Mouse (Mus musculus): Measurements from ENCODE around the gene Pttg1. TPM values are rescaled to one million over a fixed set of nuclear protein-coding genes. Genes with fewer than 3 reads are reported as not detected.

Pttg1 gene
- total RNA-seq, 2 experiments from 2014 or later = 64.1 to 70.3 TPM

DNA sequence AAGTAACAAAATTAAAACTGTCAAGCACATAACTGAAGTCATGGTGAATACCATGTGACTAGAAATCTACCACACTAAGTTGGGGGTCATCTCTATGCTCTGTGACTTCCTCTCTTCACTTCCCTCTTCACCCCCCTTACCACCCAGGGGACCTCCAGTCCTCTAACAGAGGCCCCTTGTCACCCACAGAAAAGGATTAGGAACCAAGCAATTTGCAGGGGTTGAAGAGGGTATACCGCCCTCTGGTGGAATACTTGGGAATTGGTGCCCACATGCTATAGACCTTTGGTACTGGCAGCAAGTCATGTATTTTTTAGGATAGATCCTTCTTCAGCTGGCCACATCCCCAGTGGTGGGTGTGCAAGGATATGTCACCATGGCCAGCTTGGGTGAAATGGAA, 14.6 kb downstream of the Pttg1 start:
- DNase-seq = peak; percentile 59 to 79
- intact Hi-C loops (cut with DNase I) = no loop called here

GRCm38 (mm10) chr11:43410291-43410690, 15.8 kb downstream of the Pttg1 start:
- no peak for DNase-seq
- intact Hi-C loops (cut with DNase I) = no loop called here

- intact Hi-C loops (cut with DNase I) = no loop called here
- DNase-seq = no peak
Measured at GRCm38 (mm10) chr11:43408888-43409287, 17.2 kb downstream of the Pttg1 start.

- intact Hi-C loops (cut with DNase I) = no loop called here
- DNase-seq = no peak
Measured at GRCm38 (mm10) chr11:43404150-43404807, 21.8 kb downstream of the Pttg1 start.

DNA sequence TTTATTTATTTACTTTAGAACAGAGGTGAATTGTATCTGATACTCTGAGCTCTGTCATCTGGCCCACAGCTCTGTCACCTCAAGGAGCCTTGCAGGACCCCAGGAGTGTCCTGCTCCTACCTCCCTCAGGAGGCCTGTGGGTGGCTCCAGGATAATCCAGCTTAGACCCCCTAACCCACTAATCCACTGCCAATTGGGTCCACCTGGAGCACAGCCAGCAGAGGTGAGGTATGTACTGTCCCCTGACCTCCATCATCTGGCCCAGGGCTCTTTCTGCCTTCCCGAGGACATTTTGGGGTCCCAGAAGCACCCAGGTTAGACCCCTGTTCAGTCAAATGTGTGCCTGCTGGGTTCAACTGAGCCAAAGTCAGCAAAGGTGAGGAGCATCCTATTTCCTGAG, 25.9 kb downstream of the Pttg1 start:
- no peak for DNase-seq
- intact Hi-C loops (cut with DNase I) = no loop called here

DNA sequence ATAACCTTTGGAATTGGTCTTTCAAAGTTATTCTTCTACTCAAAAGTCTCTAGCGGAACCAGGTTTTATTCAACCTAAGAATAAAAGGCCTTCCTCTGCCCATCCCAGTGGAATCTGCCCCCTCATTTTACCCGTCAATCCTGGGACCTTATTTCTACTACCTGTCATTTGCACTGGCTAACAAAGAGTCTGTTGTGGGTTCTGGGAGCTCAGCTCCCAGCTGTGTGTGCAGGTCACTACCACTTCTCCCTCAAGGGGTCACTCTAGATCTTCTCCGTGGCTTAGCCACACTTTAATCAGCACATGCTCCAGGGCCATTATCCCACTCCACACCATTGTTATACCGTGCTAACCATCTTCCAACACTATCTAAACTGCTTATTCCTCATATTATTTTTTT, 26.8 kb downstream of the Pttg1 start:
- intact Hi-C loops (cut with DNase I) = no loop called here
- DNase-seq = peak in 1 of 2 experiments; percentile 14

- DNase-seq = no peak
- intact Hi-C loops (cut with DNase I) = no loop called here
Measured at GRCm38 (mm10) chr11:43396672-43397071, 29.4 kb downstream of the Pttg1 start.

DNA sequence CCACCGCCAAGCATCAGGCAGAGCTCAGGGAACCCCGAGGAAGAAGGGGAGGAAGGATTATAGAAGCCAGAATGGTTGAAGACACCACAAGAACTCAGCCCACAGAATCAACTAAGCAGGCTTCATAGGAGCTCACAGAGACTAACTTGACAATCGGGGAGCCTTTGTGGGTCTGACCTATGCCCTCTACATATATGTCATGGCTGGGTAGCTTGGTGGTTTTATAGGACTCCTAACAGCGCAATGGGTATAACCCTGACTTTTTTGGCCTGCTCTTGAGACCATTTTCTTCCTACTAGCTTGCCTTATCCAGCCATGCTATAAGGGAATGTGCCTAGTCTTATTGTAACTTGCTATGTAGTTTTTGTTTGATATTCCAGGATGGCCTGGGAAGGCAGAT, 29.8 kb downstream of the Pttg1 start:
- no peak for DNase-seq
- intact Hi-C loops (cut with DNase I) = no loop called here

DNA sequence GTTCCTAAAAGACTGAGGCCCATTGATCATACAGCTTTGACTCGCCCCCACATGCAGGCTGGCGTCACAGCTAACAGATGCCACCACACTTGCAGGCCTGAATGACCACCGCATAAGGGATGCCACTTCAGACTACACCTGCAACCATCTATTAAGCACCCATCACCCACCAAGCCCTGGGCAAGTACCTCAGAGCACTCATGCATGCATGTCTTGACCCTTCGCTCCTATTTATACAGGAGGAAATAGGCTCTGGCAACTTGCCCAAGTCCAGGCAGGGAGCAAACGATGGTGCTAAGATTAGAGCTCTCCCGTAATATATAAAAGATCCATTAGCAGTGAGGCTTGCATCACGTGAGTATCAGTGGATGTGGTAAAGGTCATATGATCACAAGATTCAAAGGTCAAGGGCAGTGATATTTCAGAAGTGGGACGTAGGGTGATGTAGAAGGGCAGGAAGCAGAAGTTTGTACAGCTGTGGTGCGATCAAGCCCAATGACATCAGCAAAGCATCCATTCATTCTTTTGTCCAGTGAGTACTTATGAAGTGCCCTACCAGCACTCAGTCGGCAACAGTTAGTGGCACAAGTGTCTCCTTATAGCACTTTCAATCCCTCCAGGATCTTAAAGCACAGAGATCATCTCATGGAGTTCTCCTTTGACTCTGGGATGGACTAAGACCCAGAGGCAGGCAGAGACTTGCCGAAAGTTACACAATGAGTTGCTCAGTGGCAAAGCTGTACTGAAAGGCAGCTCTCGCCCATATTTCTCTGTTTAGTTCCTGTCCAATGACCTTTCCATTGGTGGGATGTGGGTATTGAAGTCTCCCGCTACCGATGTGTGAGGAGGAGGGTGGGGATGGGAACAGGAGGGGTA, 30.7 kb downstream of the Pttg1 start:
- DNase-seq = no peak

DNA sequence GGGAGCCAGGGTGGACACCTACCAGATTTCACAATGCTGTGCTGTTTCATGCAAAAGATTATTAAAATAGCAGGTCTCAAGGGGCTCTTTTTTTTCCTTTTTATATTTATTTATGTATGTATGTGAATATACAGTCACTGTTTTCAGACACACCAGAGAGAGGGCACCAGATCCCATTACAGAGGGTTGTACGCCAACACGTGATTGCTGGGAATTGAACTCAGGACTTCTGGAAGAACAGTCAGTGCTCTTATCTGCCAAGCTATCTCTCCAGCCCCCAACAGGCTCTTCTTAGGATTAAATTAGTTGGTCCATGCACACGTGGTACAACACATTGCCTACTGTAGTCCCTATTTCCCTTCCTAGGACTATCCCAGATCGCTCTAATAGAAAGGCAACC, 32.7 kb downstream of the Pttg1 start:
- intact Hi-C loops (cut with DNase I) = no loop called here
- no peak for DNase-seq

More for the DNA sequence above, 30.7 kb downstream of the Pttg1 start:
- intact Hi-C loops (cut with DNase I) = no loop called here

- DNase-seq = no peak
- intact Hi-C loops (cut with DNase I) = no loop called here
Measured at GRCm38 (mm10) chr11:43392757-43393156, 33.3 kb downstream of the Pttg1 start.

DNA sequence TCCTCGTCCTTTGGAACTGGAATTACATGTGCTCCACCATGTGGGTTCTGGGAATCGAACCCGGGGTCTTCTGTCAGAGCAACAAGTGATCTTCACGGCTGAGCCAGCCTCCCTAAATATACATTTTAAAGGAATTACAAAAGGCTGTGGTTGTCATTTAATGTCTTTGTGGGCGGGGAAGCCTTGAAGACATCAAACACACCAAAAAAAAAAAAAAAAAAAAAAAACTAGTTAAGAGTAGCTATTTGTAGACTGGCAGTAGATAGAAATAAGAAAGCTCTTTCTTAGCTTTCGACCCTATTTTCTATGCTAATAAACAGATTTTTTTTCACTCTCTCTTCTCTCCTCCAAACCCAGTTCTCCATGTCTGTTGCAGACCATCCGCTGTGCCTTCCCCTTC, 36.9 kb downstream of the Pttg1 start:
- intact Hi-C loops (cut with DNase I) = no loop called here
- no peak for DNase-seq

DNA sequence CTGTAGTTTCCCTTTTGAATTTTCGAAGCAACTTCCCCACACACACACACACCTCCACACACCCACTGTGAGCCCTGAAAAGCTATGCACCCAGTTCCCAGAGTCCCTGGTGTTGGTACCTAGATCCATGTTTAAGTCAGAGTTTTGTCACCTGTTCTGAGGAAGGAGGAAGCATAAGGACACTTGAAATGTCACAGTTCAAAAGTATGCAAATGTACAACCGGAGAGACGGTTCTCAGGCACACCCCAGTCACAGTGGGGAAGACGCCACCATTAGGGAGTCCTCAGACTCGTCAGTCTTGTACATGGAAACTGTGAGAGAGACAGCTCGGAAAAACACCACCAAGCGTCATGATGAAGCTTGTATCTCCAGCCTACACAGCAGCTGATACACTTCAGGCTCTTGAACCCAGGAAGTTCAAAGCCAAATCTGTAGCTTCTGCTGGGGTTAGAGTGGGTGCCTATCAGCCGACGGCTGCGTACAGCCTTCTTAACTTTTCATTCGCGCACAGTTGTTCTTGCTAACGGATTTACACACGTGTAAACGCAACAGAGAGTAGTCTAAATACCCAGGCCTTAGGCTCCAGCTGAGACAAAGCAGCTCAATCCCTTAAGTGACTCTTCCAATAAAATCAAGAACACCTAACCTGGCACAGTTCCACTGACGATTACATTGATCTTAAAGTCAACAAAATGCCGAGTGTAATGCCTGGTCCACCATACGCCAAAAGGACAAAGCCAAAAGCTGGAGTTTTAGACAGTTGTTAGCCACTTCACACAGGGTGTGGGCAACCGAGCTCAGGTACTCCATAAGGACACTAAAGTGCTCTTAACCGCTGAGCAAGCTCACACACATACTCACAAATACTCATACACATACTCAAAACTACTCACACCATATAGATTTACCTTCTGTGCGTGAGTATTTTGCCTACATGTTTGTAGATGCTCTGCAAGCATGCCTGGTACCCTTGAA, 37.6 kb downstream of the Pttg1 start:
- intact Hi-C loops (cut with DNase I) = no loop called here
- no peak for DNase-seq

DNA sequence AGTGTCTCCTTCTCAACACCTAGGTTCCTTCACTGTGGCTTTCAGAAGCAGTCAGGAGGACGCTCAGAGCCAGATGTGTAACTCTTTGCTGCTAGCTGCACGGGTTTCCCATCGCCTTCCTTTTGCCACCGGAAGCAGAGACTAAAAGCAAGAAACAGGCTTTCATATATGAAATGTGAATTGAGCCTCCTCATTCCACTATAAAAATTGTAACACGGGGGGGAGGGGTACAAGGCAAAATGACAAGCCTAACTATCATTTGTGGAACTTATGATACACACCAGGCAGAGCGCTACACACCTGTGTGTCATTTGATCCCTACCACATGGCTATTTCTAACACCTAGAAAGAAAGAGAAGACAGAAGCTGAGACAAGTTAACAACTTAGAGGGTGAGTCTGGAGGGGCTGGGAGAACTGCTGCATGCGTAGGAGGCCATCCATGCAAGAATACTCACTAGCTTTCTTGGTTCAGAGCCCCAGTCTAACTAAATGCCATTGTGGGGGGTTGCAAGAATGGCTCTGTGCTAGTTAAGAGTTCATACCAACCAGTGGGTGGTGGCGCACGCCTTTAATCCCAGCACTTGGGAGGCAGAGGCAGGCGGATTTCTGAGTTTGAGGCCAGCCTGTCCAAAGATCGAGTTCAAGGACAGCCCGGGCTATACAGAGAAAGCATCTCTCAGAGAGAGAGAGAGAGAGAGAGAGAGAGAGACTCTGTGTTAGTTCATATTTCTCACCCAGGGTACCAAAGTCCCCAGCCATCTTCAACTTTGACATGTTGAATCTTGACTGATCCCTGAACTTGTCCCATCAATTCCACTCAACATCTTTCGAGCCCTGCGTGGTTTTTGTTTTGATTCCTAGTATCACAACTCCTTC, 38.8 kb downstream of the Pttg1 start:
- intact Hi-C loops (cut with DNase I) = no loop called here
- no peak for DNase-seq

DNA sequence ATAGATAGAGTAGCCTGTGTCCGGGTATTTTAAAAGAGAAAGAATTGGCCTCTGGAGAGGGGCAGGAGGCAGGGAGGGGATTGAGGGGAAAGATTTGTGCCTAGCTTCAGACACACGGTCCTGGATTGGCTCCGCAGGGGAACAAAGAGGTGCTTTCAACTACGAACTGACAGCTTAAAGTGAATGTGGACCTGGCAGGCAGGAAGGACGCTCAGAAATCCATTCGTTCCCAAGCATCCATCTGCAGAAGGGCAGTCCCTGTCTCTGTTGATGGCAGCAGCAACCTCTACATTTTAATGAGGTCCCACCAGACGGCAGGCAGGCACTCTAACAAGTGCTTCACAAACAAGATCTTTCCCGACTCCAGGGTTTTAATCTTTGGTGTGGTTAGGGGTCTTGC, 40.3 kb downstream of the Pttg1 start:
- intact Hi-C loops (cut with DNase I) = no loop called here
- peak; percentile 12 to 15 for DNase-seq

DNA sequence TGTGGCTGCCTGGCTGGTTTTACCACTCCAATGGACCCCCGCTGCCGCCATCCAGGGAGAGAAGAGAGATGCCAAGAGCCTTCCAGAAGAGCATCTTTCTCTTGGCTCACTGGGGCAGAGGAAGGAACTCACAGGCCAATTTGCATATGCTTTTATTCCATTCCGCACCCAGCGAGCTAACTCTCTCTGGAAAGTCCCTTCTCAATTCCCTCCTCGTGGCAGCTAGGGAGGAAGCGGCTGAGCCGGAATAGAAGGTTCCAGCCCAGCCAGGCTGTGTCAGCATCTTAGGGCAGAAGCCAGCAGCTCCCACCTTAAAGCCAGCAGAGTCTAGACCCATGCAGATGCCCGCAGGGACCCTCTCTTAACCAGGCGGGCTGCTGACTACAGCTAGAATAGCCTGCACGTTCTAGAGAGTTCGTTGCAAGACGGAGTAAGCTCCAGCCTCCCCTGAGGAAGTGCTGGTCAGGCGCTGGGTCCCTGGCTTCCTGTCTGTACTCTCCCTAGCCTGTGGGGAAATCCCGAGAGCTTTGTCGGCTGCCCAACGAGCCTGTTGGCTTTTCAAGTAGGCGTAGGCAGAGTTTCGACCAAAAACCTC, 40.9 kb downstream of the Pttg1 start:
- intact Hi-C loops (cut with DNase I) = no loop called here
- DNase-seq = peak; percentile 61 to 68

DNA sequence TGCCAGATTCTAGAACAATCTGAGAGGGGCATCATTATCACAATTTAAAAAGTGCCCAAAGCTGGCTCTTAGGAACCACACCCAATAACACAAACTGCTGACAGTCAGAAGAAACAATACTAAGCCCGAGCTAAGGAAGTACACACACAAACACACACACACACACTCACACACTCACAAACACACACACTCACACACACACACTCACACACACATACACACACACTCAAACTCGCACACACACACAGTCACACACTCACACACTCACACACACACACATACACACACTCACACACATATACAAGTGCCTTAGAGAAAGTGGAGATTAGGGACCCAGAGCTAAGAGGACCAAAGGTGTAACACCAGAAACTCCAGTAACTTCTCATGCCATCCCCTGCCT, 42.5 kb downstream of the Pttg1 start:
- intact Hi-C loops (cut with DNase I) = no loop called here

DNA sequence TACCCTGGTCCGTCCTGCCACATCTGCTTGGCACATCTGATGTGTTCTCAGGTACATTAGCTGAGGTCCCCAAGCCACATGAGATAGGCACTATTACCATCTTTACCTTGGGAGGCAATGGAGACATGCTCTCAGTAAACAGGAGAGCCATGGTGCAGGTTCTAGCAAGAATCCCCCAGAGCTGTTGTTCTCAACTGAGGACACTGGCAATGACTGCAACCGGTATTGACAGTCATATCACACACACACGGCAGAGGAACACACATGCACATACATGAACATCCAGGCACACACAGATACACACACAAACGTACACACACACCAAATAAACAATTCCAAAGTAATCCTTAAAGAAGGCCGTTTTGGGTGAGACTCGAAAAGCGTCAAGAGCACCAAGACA, 45.1 kb downstream of the Pttg1 start:
- intact Hi-C loops (cut with DNase I) = no loop called here
- no peak for DNase-seq

More for the DNA sequence above, 42.5 kb downstream of the Pttg1 start:
- no peak for DNase-seq

GRCm38 (mm10) chr11:43379911-43380485, 46.1 kb downstream of the Pttg1 start:
- DNase-seq = no peak

More at GRCm38 (mm10) chr11:43379911-43380485, 46.1 kb downstream of the Pttg1 start:
- intact Hi-C loops (cut with DNase I) = no loop called here
